Mouse (Mus musculus): ENCODE measurements around the gene Tuba1c. TPM values are rescaled to one million over a fixed set of nuclear protein-coding genes. Genes with fewer than 3 reads are reported as not detected.

Gene Tuba1c
- polyA plus RNA-seq, 1 experiment from 2014 or later: 146 TPM

DNA sequence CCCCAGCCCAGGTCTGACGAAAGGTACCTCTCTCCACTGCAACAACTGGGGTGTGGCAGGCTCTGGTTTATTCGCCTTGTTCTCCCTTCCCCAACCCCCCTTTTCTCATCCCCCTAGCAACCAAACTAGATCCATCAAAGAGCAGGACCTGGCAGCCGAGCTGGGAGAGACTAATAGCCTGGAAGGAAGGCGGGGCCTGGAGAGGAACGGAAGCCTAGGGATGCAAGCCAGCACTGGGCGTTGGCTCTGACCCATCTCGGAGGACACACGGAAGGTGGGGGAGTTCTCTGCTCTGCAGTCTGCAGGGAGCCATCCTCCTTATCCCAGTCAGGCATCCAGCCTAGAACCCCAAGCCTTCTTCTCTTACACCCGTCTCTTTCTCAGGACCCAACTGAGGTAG lies 23.7 kb downstream of the Tuba1c start:
- Histone ChIP-seq H3K4me3 (ENCODE audit: control insufficient read depth in 1 of 2, insufficient read depth in 1 of 2, low read depth in 1 of 2, low read length in 2 of 2) (no peak overlapping the region), H3K9me3 (ENCODE audit: control insufficient read depth, low read length) (no peaks in the 10 kb centered on the region), H3K9ac (ENCODE audit: low read length) (no peak overlapping the region), H3K27me3 (ENCODE audit: control insufficient read depth, insufficient read depth, low read length) (peaks cover 60% of the 10 kb centered on the region), H3K4me2 (ENCODE audit: low read length) (no peak overlapping the region), H3K4me1 (ENCODE audit: control insufficient read depth in 2 of 2, insufficient read depth in 2 of 2, low read length in 2 of 2) (peaks cover 3 to 13% of the 10 kb centered on the region in 2 experiments; a peak in 3 of 4 replicates), H3K36me3 (ENCODE audit: control insufficient read depth, insufficient read depth, low read length) (no peaks in the 10 kb centered on the region), H3K27ac (replicated peaks in 1 of 2; ENCODE audit: control insufficient read depth in 1 of 2, insufficient read depth in 1 of 2, low read depth in 2 of 2, low read length in 2 of 2) (no peak overlapping the region)
- 19% methylated on average over 9 of the region's 9 CpGs for WGBS
- ATAC-seq (ENCODE audit: insufficient number of reproducible peaks, insufficient read depth, low FRiP score, low read depth): no peak

- H3K36me3 ChIP-seq (ENCODE audit: control insufficient read depth, insufficient read depth, low read length): no peaks in the 10 kb centered on the region
- H3K4me3 ChIP-seq (ENCODE audit: control insufficient read depth in 1 of 2, insufficient read depth in 1 of 2, low read depth in 1 of 2, low read length in 2 of 2): peak within 1 kb of the TSS; percentile 28 to 44
- H3K4me1 ChIP-seq (ENCODE audit: control insufficient read depth in 2 of 2, insufficient read depth in 2 of 2, low read length in 2 of 2): peaks cover 3 to 13% of the 10 kb centered on the region in 2 experiments; a peak in 3 of 4 replicates
- H3K27ac ChIP-seq (replicated peaks in 1 of 2; ENCODE audit: control insufficient read depth in 1 of 2, insufficient read depth in 1 of 2, low read depth in 2 of 2, low read length in 2 of 2): no peak within 1 kb of the TSS
- peak within 1 kb of the TSS; percentile 77 for H3K4me2 ChIP-seq (ENCODE audit: low read length)
- WGBS: 1% methylated on average over 24 of the region's 30 CpGs
- peaks cover 77% of the 10 kb centered on the region for H3K27me3 ChIP-seq (ENCODE audit: control insufficient read depth, insufficient read depth, low read length)
- no peak for ATAC-seq (ENCODE audit: insufficient number of reproducible peaks, insufficient read depth, low FRiP score, low read depth)
- peak within 1 kb of the TSS; percentile 59 for H3K9ac ChIP-seq (ENCODE audit: low read length)
- H3K9me3 ChIP-seq (ENCODE audit: control insufficient read depth, low read length): no peaks in the 10 kb centered on the region
Observed at GRCm38 (mm10) chr15:99055040-99055439, 25.3 kb downstream of the Tuba1c start, which contains the start of gene Prph. TSS of gene Prph (plus strand) at chr15:99055174.

GRCm38 (mm10) chr15:99055511-99055961 lies 25.8 kb downstream of the Tuba1c start:
- no peaks in the 10 kb centered on the region for H3K36me3 ChIP-seq (ENCODE audit: control insufficient read depth, insufficient read depth, low read length)
- peaks cover 81% of the 10 kb centered on the region for H3K27me3 ChIP-seq (ENCODE audit: control insufficient read depth, insufficient read depth, low read length)
- peak; percentile 14; the same call in 1 of the 2 replicates for ATAC-seq (ENCODE audit: insufficient number of reproducible peaks, insufficient read depth, low FRiP score, low read depth)
- peak overlapping the region; percentile 59 for H3K9ac ChIP-seq (ENCODE audit: low read length)
- H3K4me3 ChIP-seq (ENCODE audit: control insufficient read depth in 1 of 2, insufficient read depth in 1 of 2, low read depth in 1 of 2, low read length in 2 of 2): peak overlapping the region; percentile 28 to 44
- H3K4me1 ChIP-seq (ENCODE audit: control insufficient read depth in 2 of 2, insufficient read depth in 2 of 2, low read length in 2 of 2): peaks cover 3 to 13% of the 10 kb centered on the region in 2 experiments; a peak in 3 of 4 replicates
- no peak overlapping the region for H3K27ac ChIP-seq (replicated peaks in 1 of 2; ENCODE audit: control insufficient read depth in 1 of 2, insufficient read depth in 1 of 2, low read depth in 2 of 2, low read length in 2 of 2)
- under 1% methylated on average over 37 of the region's 37 CpGs for WGBS
- peak overlapping the region; percentile 77 for H3K4me2 ChIP-seq (ENCODE audit: low read length)
- no peaks in the 10 kb centered on the region for H3K9me3 ChIP-seq (ENCODE audit: control insufficient read depth, low read length)

DNA sequence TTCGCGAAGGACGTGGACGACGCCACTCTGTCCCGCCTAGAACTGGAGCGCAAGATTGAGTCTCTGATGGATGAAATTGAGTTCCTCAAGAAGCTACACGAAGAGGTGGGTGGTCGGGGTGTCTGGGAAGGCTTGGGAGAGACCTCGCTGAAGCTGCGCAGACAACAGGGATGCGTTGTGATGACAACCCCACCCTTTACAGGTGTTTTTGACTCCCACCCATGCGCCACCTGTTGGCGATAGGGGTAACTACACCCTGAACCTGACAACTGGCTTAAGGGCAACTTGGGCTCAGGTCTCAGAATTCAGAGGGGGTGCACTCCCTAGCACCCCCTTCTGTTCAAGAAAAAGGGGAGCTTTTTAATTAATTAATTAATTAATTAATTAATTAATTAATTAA lies 26.6 kb downstream of the Tuba1c start:
- H3K4me3 ChIP-seq (ENCODE audit: control insufficient read depth in 1 of 2, insufficient read depth in 1 of 2, low read depth in 1 of 2, low read length in 2 of 2): no peak overlapping the region; a peak in 1 of 4 replicates
- H3K27me3 ChIP-seq (ENCODE audit: control insufficient read depth, insufficient read depth, low read length): peaks cover 85% of the 10 kb centered on the region
- peak overlapping the region; percentile 77 for H3K4me2 ChIP-seq (ENCODE audit: low read length)

GRCm38 (mm10) chr15:99065557-99066165 lies 36.0 kb downstream of the Tuba1c start:
- Histone ChIP-seq H3K27ac (replicated peaks in 1 of 2; ENCODE audit: control insufficient read depth in 1 of 2, insufficient read depth in 1 of 2, low read depth in 2 of 2, low read length in 2 of 2) (no peak overlapping the region), H3K27me3 (ENCODE audit: control insufficient read depth, insufficient read depth, low read length) (peaks cover 26% of the 10 kb centered on the region), H3K4me1 (ENCODE audit: control insufficient read depth in 2 of 2, insufficient read depth in 2 of 2, low read length in 2 of 2) (no peaks in the 10 kb centered on the region), H3K36me3 (ENCODE audit: control insufficient read depth, insufficient read depth, low read length) (no peaks in the 10 kb centered on the region), H3K9ac (ENCODE audit: low read length) (no peak overlapping the region), H3K4me2 (ENCODE audit: low read length) (no peak overlapping the region), H3K9me3 (ENCODE audit: control insufficient read depth, low read length) (no peaks in the 10 kb centered on the region), H3K4me3 (ENCODE audit: control insufficient read depth in 1 of 2, insufficient read depth in 1 of 2, low read depth in 1 of 2, low read length in 2 of 2) (no peak overlapping the region)
- 73% methylated on average over 12 of the region's 12 CpGs for WGBS
- no peak for ATAC-seq (ENCODE audit: insufficient number of reproducible peaks, insufficient read depth, low FRiP score, low read depth)

More for the DNA sequence above, 26.6 kb downstream of the Tuba1c start:
- no peak for ATAC-seq (ENCODE audit: insufficient number of reproducible peaks, insufficient read depth, low FRiP score, low read depth)
- Histone ChIP-seq H3K9me3 (ENCODE audit: control insufficient read depth, low read length) (no peaks in the 10 kb centered on the region), H3K27ac (replicated peaks in 1 of 2; ENCODE audit: control insufficient read depth in 1 of 2, insufficient read depth in 1 of 2, low read depth in 2 of 2, low read length in 2 of 2) (no peak overlapping the region), H3K36me3 (ENCODE audit: control insufficient read depth, insufficient read depth, low read length) (no peaks in the 10 kb centered on the region), H3K9ac (ENCODE audit: low read length) (no peak overlapping the region), H3K4me1 (ENCODE audit: control insufficient read depth in 2 of 2, insufficient read depth in 2 of 2, low read length in 2 of 2) (peaks cover 3 to 13% of the 10 kb centered on the region in 2 experiments; a peak in 3 of 4 replicates)
- WGBS: 7% methylated on average over 14 of the region's 14 CpGs

DNA sequence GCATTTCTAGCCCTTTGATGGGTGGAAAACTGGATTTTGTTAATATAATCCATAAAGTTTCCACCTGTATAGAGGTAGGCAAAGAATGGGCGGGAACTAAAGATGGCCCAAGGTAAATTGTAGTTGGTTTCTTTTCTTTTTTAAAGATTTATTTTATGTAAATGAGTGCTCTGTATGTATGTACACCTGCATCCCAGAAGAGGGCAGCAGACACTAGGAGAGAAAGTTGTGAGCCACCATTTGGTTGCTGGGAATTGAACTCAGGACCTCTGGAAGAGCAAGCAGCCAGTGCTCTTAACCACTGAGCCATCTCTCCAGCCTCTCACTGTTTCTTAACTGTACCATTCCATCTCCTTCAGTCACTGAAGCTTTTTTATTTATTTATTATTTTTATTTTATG lies 42.3 kb downstream of the Tuba1c start:
- no peak overlapping the region for H3K4me2 ChIP-seq (ENCODE audit: low read length)
- no peak overlapping the region for H3K9ac ChIP-seq (ENCODE audit: low read length)
- H3K27ac ChIP-seq (replicated peaks in 1 of 2; ENCODE audit: control insufficient read depth in 1 of 2, insufficient read depth in 1 of 2, low read depth in 2 of 2, low read length in 2 of 2): no peak overlapping the region
- H3K27me3 ChIP-seq (ENCODE audit: control insufficient read depth, insufficient read depth, low read length): peaks cover 6% of the 10 kb centered on the region; the same call in 1 of the 2 replicates
- no peak overlapping the region for H3K4me3 ChIP-seq (ENCODE audit: control insufficient read depth in 1 of 2, insufficient read depth in 1 of 2, low read depth in 1 of 2, low read length in 2 of 2)
- no peaks in the 10 kb centered on the region for H3K9me3 ChIP-seq (ENCODE audit: control insufficient read depth, low read length)
- no peak for ATAC-seq (ENCODE audit: insufficient number of reproducible peaks, insufficient read depth, low FRiP score, low read depth)
- peaks cover 9 to 19% of the 10 kb centered on the region in 2 experiments for H3K4me1 ChIP-seq (ENCODE audit: control insufficient read depth in 2 of 2, insufficient read depth in 2 of 2, low read length in 2 of 2)
- 77% methylated on average over 1 of the region's 1 CpGs for WGBS
- H3K36me3 ChIP-seq (ENCODE audit: control insufficient read depth, insufficient read depth, low read length): peaks cover 6% of the 10 kb centered on the region

GRCm38 (mm10) chr15:99074019-99074599 lies 44.4 kb downstream of the Tuba1c start, which contains the start of gene Troap:
TSS of gene Troap (plus strand) at chr15:99074575.
- ATAC-seq (ENCODE audit: insufficient number of reproducible peaks, insufficient read depth, low FRiP score, low read depth): peak; percentile 15; the same call in 1 of the 2 replicates
- WGBS: 19% methylated on average over 9 of the region's 9 CpGs
- H3K27ac ChIP-seq (replicated peaks in 1 of 2; ENCODE audit: control insufficient read depth in 1 of 2, insufficient read depth in 1 of 2, low read depth in 2 of 2, low read length in 2 of 2): peak within 1 kb of the TSS; percentile 91 to 94
- H3K27me3 ChIP-seq (ENCODE audit: control insufficient read depth, insufficient read depth, low read length): peaks cover 2% of the 10 kb centered on the region; the same call in 1 of the 2 replicates
- H3K9ac ChIP-seq (ENCODE audit: low read length): peak within 1 kb of the TSS; percentile 85
- H3K36me3 ChIP-seq (ENCODE audit: control insufficient read depth, insufficient read depth, low read length): peaks cover 24% of the 10 kb centered on the region
- peaks cover 10 to 23% of the 10 kb centered on the region in 2 experiments for H3K4me1 ChIP-seq (ENCODE audit: control insufficient read depth in 2 of 2, insufficient read depth in 2 of 2, low read length in 2 of 2)
- peak within 1 kb of the TSS; percentile 95 for H3K4me2 ChIP-seq (ENCODE audit: low read length)
- H3K9me3 ChIP-seq (ENCODE audit: control insufficient read depth, low read length): no peaks in the 10 kb centered on the region
- peak within 1 kb of the TSS; percentile 51 to 77 for H3K4me3 ChIP-seq (ENCODE audit: control insufficient read depth in 1 of 2, insufficient read depth in 1 of 2, low read depth in 1 of 2, low read length in 2 of 2)
